Mouse (Mus musculus) ES-CJ7 (cell line): Measurements from ENCODE around the gene Aqp5.

ENCODE experiments used
- DNase-seq: peaks from one replicate; pipeline ENCODE4 v3.0.0; 2011; ENCODE audit warnings: low read depth, low spot score

Aqp5 gene

DNA sequence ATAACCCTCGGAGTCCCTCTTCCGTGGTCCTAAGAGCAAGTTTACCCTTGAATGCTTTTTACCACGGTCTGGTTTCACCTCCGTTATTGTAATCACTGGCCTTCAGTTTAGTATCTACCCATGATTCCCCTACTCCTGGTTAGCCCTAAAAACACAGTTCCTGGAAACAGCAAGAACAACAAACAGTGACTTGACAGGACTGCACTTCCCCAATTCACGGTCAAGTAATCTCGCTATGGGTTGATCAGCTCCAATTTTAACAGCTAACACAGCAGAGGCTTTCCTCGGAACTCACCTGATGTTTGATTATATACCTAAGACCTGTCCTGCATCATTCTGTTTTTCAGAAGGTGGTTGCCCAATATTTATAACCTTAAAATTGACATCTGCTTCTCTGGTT lies 44.1 kb downstream of the Aqp5 start:
- DNase-seq, result no peak

DNA sequence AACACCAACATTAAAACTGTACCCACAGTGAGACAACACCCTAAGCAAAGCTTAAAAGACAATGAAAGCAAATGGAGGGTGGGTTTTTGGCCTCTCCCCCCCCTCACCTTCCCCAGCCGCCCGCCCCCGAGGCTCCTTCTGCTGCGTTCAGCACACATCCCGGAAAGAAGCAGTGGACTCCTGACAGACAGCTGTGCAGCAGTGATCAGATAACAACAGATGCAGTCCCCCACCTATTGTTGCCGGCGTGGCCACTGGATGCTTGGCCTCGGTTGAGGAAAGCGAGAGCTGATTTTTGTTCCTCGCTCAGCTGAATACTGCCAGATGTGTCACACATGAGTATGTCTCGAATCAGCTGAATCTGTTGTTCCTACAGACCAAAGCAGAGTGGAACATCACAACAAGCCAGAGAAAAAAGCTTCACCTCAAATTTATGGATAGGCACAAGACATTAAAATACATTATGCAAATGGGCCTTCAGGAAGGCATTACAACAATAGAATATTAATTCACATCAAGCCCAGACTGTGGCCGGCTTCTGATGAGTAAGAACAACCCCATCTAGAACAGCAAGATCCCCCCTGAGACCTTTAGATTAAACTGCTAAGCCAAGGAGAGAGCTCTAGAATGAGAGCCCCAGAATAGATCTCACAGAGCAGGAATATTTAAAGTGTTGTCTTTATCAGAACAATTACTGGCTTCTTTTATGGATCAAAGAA lies 47.0 kb downstream of the Aqp5 start:
- DNase-seq, result no peak

DNA sequence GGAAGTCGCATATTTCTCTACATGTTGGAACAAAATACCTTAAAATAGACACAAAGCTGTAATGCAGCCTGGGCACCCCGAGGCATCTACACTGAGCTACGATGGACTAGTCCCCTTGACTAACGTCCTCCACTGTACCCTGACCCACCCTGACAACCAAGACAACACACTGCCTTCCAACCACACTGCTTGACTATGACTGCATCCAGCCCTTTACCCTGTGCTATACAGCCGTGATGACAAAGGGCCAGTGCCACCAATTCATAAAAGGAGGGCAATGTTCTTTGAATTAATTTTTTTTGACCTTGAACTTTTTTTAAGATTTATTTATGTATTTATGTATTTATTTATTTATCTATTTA lies 47.5 kb downstream of the Aqp5 start:
- no peak for DNase-seq

DNA sequence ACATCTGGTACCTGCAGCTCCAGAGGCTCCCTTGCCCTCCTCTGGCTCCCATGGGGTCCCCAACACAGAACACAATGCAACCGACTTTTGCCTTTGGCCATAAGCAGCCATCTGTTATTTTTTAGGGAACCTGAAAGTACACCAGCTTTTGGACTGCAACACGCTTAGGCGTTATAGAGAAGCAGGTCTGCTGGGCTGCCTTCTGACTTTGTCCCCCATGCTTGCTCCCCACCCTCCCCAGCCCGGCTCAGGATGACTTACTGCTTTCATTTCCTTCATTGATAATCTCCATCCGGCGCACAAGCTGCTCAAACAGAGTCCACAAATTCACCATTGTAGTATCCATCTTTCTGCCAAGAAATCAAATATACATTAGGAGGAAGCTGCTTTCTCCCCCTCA lies 52.0 kb downstream of the Aqp5 start:
- DNase-seq, result no peak

DNA sequence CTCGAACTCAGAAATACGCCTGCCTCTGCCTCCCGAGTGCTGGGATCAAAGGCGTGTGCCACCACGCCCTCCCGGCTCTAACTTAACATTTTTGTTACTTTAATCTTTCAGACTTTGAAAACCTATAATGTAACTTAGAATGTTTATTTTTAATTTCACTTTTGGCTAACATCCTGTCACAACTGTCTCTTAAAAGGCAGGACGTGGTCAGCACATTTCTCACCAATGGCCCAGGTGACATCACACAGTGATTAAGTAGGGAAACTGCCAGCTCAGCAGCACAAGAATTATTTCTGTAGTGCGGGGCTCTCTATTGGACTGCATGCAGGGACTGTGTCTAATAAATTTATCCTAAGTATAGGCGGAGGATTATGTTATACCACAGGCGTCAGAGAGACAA lies 53.2 kb downstream of the Aqp5 start:
- DNase-seq, result no peak
